Mouse (Mus musculus) liver, embryonic 14.5 days (tissue): ENCODE data around the gene Ccl12.

Experiments
- CTCF ChIP-seq: IDR thresholded peaks from 2 replicates; pipeline ENCODE4 v1.5.1; 2016; ENCODE audit warnings: antibody characterized with exemption, low read depth, control low read depth
- EP300 ChIP-seq: IDR thresholded peaks from 2 replicates; pipeline ENCODE4 v1.6.1; 2016; ENCODE audit warnings: antibody characterized with exemption, low read depth

DNA sequence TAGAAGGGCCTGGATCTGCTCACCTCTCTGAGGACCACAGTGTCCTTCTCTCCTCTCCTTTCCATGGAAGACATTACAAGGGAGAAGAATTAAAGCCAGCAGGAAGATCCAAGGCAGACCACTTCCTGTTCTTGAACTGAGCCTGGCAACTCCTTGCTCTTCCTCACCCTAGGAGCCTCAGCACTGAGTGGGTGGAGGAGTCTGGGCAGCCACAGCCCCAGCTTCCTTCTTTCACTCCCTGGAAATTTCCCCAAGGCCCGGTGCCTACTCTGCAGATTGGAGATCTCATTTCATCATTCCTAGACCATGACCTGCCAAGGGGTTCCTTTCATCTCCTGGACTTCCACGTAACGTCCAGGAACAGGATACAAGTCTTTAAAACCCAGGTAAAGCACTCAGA, 28.7 kb upstream of the Ccl12 start:
- TF ChIP-seq CTCF: no peak
- TF ChIP-seq EP300: no peak
